Mouse (Mus musculus) lung, embryonic 14.5 days (tissue): Measurements from ENCODE around the gene Cflar. TPM values are rescaled to one million over a fixed set of nuclear protein-coding genes. Genes with fewer than 3 reads are reported as not detected.
"Not testable (repeated sequence)": the region's sequence is repeated elsewhere in the genome, so short reads cannot be mapped to it uniquely, and the experiment has no call there.

Experiments used
- ATAC-seq: fragments of 200-750 bp; cut with Nextera tagmentation; 2 replicates; pipeline ENCODE4 v1.8.0; 2017; ENCODE audit warnings: mild to moderate bottlenecking, moderate TSS enrichment, moderate library complexity; ENCODE audit not compliant: insufficient read depth
- DNase-seq: peaks from one replicate; pipeline ENCODE4 v3.0.0-alpha.2; 2015
- H3K27ac ChIP-seq: fragments of 300-500 bp; sonication (generic); 2 replicates; pipeline ENCODE4 v1.5.1; 2014; ENCODE audit warnings: low read depth, mild to moderate bottlenecking, moderate library complexity
- H3K27me3 ChIP-seq: fragments of 300-500 bp; sonication (generic); 2 replicates; pipeline ENCODE4 v1.6.1; 2014; ENCODE audit warnings: low read length, control low read depth; ENCODE audit not compliant: insufficient read depth
- H3K36me3 ChIP-seq: fragments of 300-500 bp; sonication (generic); 2 replicates; pipeline ENCODE4 v1.6.1; 2014; ENCODE audit warnings: control low read depth; ENCODE audit not compliant: insufficient read depth
- H3K4me1 ChIP-seq: fragments of 300-500 bp; sonication (generic); 2 replicates; pipeline ENCODE4 v1.6.1; 2014; ENCODE audit warnings: antibody characterized with exemption, control low read depth; ENCODE audit not compliant: insufficient read depth
- H3K4me2 ChIP-seq: fragments of 300-500 bp; sonication (generic); 2 replicates; pipeline ENCODE4 v1.6.1; 2014; ENCODE audit warnings: mild to moderate bottlenecking
- H3K4me3 ChIP-seq: fragments of 300-500 bp; sonication (generic); 2 replicates; pipeline ENCODE4 v1.5.1; 2014; ENCODE audit warnings: low read depth, low read length
- H3K9ac ChIP-seq: fragments of 300-500 bp; sonication (generic); 2 replicates; pipeline ENCODE4 v1.6.1; 2014
- H3K9me3 ChIP-seq: fragments of 300-500 bp; sonication (generic); 2 replicates; pipeline ENCODE4 v1.6.1; 2016; ENCODE audit warnings: low read depth, low read length, control low read depth
- CTCF ChIP-seq: IDR thresholded peaks from 2 replicates; pipeline ENCODE4 v1.5.1; 2016; ENCODE audit warnings: antibody characterized with exemption, low read depth
- WGBS: fragments of 180-500 bp; shearing (Covaris S2); extraction: QIAGEN DNeasy Blood & Tissue Kit; methylation state at CpG from one replicate; pipeline ENCODE4 v1.1.7; 2014; 5-methylcytosine and 5-hydroxymethylcytosine counted together
- polyA plus RNA-seq: library from polyadenylated mRNA; unstranded; fragments of >200 nt; fragmentation: Nextera tagmentation; extraction: Ambion mirVana; gene quantifications from 2 replicates; pipeline ENCODE4 v1.2.1, GENCODE M21; 2014

The Cflar gene
- polyA plus RNA-seq, 1 experiment from 2014 or later, result 35.9 TPM

DNA sequence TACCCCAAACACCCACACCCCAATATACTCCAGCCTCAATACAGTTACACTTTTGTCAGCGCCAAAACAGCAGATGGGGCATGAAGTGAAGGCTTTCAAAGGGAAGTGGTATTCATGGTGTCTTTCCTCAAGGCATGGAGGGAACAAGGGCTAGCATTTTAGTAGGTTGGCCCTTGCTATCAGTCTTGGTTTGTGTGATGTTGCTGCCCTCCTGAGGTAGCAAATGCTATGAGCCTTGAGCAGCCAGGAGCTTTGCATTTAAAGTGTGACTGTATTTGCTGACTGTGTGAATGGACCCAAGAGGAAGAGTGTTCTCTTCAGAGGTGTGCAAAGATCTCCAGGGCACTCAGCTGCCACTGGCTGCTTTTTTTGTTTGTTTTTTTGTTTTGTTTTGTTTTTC lies 13.7 kb upstream of the Cflar start:
- not testable (repeated sequence) for H3K36me3 ChIP-seq, H3K27ac ChIP-seq, H3K4me2 ChIP-seq, H3K4me3 ChIP-seq, H3K27me3 ChIP-seq, H3K9me3 ChIP-seq, H3K9ac ChIP-seq, ATAC-seq, H3K4me1 ChIP-seq
- TF ChIP-seq CTCF, result peak; percentile 33; the same call in 1 of the 2 replicates
- peak; percentile 31 for DNase-seq
- WGBS, result 64% methylated on average over 1 of the region's 1 CpGs

GRCm38 (mm10) chr1:58698781-58699180 lies 12.5 kb upstream of the Cflar start:
- ATAC-seq (no peak), DNase-seq (no peak)
- Histone ChIP-seq H3K4me1 (no peaks in the 10 kb centered on the region), H3K27ac (no peak overlapping the region), H3K9ac (no peak overlapping the region), H3K27me3 (no peaks in the 10 kb centered on the region), H3K9me3 (no peaks in the 10 kb centered on the region), H3K4me3 (no peak overlapping the region), H3K4me2 (no peak overlapping the region), H3K36me3 (no peaks in the 10 kb centered on the region)
- TF ChIP-seq CTCF, result no peak
- 77% methylated on average over 4 of the region's 4 CpGs for WGBS

DNA sequence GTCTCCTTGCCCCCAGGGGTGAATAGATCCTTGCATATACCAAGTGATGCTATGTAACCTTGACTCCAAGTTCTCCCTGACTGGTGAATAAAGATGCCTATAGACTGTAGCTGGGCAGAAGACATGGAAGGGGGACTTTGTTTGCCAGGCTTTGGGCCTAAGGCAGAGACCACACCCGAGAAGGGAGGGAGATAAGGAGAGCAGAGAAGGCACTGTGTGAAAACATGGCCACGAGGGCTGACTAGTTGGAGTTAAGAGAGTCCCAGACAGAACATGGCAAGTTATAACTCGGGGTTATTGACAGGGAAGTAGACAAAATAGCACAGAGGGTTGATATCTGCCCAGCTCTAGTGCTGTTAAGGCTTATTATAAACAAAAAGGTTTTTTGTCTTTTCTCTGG lies 11.3 kb upstream of the Cflar start:
- no peaks in the 10 kb centered on the region for H3K4me1 ChIP-seq
- no peak for ATAC-seq
- no peaks in the 10 kb centered on the region for H3K27me3 ChIP-seq
- H3K9me3 ChIP-seq, result no peaks in the 10 kb centered on the region
- no peak for TF ChIP-seq CTCF
- H3K9ac ChIP-seq, result no peak overlapping the region
- no peaks in the 10 kb centered on the region for H3K36me3 ChIP-seq
- H3K4me2 ChIP-seq, result no peak overlapping the region
- no peak overlapping the region for H3K4me3 ChIP-seq
- no peak for DNase-seq
- H3K27ac ChIP-seq, result no peak overlapping the region
- WGBS, result 51% methylated on average over 3 of the region's 3 CpGs

GRCm38 (mm10) chr1:58700580-58701162 lies 10.6 kb upstream of the Cflar start:
- WGBS, result 67% methylated on average over 4 of the region's 5 CpGs
- H3K4me1 ChIP-seq, H3K9ac ChIP-seq, H3K27me3 ChIP-seq, H3K36me3 ChIP-seq, H3K27ac ChIP-seq, ATAC-seq, H3K4me3 ChIP-seq, H3K4me2 ChIP-seq, DNase-seq, H3K9me3 ChIP-seq: not testable (repeated sequence)

DNA sequence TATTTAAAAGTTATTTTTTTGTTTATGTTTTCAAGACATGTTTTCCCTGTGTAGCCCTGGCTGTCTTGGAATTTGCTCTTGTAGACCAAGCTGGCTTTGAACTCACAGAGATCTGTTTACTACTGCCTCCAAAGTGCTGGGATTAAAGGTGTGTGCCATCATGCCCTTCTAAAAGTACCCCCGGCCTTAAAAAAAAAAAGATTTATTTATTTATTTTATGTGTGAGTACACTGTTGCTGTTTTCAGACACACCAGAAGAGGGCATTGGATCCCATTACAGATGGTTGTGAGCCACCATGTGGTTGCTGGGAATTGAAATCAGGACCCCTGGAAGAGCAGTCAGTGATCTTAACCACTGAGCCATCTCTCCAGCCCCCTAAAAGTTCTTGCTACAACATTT lies 1.3 kb upstream of the Cflar start:
- H3K9ac ChIP-seq, H3K4me2 ChIP-seq, H3K27ac ChIP-seq, DNase-seq, H3K4me1 ChIP-seq, ATAC-seq, H3K27me3 ChIP-seq, H3K9me3 ChIP-seq, H3K36me3 ChIP-seq, H3K4me3 ChIP-seq: not testable (repeated sequence)
- 78% methylated on average over 1 of the region's 1 CpGs for WGBS

GRCm38 (mm10) chr1:58710711-58711364 lies 470 bp upstream of the Cflar start:
- H3K27ac ChIP-seq, result peak overlapping the region; percentile 100

GRCm38 (mm10) chr1:58712076-58713061 lies 1.1 kb downstream of the Cflar start:
- peak; percentile 81 for ATAC-seq
- H3K4me2 ChIP-seq, result peak overlapping the region; percentile 75
- H3K9me3 ChIP-seq, result no peaks in the 10 kb centered on the region
- 0 out of 2 replicates have a peak, but pooled peaks cover 5% of the 10 kb centered on the region for H3K4me1 ChIP-seq
- peak overlapping the region; percentile 53 for H3K4me3 ChIP-seq
- H3K36me3 ChIP-seq, result peaks cover 26% of the 10 kb centered on the region
- peak overlapping the region; percentile 100 for H3K27ac ChIP-seq
- H3K9ac ChIP-seq, result peak overlapping the region; percentile 88
- TF ChIP-seq CTCF, result no peak
- DNase-seq, result peak; percentile 82
- 2% methylated on average over 16 of the region's 17 CpGs for WGBS
- no peaks in the 10 kb centered on the region for H3K27me3 ChIP-seq

More at GRCm38 (mm10) chr1:58710711-58711364, 470 bp upstream of the Cflar start:
- H3K4me3 ChIP-seq, result peak overlapping the region; percentile 53
- H3K9me3 ChIP-seq, result no peaks in the 10 kb centered on the region
- DNase-seq (peak; percentile 17), ATAC-seq (no peak)
- H3K4me2 ChIP-seq, result peak overlapping the region; percentile 75
- H3K9ac ChIP-seq, result peak overlapping the region; percentile 88
- H3K36me3 ChIP-seq, result peaks cover 16% of the 10 kb centered on the region
- 0 out of 2 replicates have a peak, but pooled peaks cover 5% of the 10 kb centered on the region for H3K4me1 ChIP-seq
- WGBS, result 43% methylated on average over 10 of the region's 10 CpGs
- TF ChIP-seq CTCF, result no peak
- no peaks in the 10 kb centered on the region for H3K27me3 ChIP-seq
